Mouse (Mus musculus) T-helper 17 cell (primary cell): ENCODE measurements around the gene Cox19.

Experiments used
- in situ Hi-C, 2 experiments: fragments of 300-600 bp; cut with MboI, MseI; formaldehyde crosslinking; loops; 1 replicate in 1 of 2; 2 replicates in 1 of 2; pipeline ENCODE4 v1.15.1; 2025; ENCODE audit warnings: high pct_unique_total_duplicates in 2 of 2

Cox19 gene

DNA sequence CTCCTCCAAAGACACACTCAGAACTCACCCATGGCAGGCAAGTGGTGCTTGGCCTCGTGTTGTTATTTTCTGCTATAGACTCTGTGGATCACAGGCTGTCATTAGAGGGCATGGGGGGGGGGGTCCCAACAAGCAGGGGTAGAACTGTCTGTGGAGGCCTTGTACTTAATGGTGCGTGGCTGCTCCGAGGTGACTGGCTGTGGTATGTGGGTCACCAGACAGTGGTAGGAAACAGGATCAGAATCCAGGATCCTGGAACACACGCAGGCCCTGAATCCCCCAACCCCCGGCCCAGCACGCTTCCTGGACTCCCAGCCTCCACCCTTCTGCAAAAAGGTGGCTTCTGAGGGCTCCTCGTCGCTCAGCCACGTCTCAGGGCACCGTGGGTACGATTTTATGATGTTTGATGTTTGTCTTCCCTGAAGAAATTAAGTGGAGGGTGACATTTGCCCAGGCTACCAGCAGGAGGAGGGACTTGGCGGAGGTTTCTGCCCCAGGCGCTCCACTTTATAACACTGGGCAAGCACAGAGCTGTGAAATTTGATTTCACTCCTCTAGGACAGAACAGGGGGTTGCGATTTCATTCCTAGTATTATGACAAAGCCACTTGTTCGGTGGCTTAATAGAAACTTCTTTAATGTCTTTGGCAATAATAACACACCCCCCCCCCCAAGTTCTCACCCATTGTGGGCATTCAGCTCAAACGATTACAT, 17.8 kb downstream of the Cox19 start:
- in situ Hi-C loops = loop anchor here in 1 of 2 experiments (5.0 kb wide), 1 partner anchor 51 kb away; no protein-coding TSS in a partner anchor

DNA sequence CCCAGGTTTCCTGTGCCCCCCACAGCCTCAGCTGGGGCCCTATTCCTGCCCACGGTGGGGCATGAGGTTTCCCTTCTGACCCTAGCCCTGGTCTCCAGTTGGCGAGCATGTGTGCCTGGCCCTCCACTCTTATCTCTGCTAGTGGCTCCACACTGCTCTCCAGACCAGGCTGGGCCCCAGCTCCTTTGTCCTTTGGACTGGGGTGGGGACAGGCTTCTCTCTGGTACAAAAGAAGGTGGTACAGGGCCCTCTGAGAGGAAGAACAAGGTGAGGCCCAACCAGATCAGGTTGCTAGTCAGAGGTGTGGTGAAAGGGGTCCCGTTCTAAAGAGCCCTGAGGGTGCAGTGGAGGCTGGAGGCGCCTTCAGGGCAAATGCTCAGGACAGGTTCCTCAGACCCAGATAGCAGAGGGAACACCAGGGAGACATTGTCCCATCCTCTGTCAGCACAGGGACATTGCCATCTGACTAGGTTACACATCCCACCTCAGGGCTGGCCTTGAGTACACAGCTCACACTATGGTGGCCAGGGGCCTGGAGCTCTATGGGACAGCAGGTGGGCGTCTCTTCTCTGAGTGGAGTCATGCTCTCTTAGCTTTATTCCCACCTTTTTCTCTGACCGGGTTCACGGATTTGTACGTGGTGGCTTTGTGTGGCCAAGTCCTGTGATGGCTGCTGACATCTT, 18.5 kb downstream of the Cox19 start:
- in situ Hi-C loops = loop anchor here in 1 of 2 experiments (5.0 kb wide), 1 partner anchor 50 kb away; no protein-coding TSS in a partner anchor

DNA sequence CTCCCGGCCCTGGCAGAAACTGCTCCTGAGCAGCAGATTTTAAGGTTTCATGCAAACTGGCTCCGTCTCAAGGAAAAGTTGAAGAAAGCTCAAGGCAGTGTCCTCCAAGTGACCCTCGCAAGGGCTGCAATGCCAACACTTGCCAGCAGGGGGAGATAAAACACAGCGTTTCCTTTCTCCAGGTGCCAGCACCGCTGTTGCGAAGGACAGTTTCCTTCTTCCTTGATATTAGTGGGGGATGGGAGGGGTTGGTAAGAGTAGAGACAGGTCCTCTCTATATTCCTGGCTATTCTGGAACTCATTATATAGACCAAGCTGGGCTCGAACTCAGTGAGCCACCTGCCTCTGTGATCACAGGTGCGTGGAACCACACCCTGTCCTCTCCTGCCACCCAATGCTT, 19.5 kb downstream of the Cox19 start:
- in situ Hi-C loops = loop anchor here in 1 of 2 experiments (5.0 kb wide), 1 partner anchor 49 kb away; no protein-coding TSS in a partner anchor

DNA sequence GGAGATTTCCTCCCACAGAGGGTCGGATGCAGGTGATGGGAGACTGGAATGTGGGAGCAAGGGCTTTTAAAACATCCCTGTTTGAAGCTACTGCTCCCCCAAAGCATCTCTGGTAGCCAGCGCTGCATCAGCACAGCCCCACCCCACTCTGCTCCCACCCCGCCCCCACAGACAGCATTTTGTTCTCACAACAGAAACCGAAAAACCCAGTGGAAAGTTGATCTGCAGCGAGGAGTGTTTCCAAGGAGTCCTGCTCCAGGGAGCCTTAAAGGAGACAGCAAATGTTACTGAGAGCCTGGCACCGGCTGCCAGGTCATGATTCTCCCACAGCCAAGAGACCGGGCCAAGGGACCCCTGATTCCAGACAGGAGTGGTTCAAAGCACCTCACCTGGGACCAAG, 20.5 kb downstream of the Cox19 start:
- in situ Hi-C loops = loop anchor here in 1 of 2 experiments (5.0 kb wide), 1 partner anchor 48 kb away; no protein-coding TSS in a partner anchor

DNA sequence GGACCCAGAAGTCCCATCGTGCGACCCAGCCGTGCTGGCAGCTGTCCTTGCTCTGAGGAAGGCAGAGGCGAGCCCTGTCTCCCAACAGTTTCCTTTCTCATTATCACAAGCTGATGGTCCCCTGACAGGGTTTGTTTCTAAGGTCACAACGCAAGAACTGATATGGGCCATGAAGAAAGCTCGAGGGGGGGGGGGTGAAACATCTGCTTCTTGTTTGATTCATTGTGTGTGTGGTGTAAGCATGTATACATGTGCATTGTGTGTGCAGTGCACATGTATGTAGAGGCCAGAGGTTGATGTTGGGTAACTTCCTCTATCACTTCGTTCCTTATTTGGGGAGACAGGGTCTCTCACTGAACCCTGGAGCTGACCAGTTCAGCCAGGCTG, 23.6 kb downstream of the Cox19 start:
- in situ Hi-C loops = loop anchor here in 1 of 2 experiments (5.0 kb wide), 1 partner anchor 45 kb away; no protein-coding TSS in a partner anchor

DNA sequence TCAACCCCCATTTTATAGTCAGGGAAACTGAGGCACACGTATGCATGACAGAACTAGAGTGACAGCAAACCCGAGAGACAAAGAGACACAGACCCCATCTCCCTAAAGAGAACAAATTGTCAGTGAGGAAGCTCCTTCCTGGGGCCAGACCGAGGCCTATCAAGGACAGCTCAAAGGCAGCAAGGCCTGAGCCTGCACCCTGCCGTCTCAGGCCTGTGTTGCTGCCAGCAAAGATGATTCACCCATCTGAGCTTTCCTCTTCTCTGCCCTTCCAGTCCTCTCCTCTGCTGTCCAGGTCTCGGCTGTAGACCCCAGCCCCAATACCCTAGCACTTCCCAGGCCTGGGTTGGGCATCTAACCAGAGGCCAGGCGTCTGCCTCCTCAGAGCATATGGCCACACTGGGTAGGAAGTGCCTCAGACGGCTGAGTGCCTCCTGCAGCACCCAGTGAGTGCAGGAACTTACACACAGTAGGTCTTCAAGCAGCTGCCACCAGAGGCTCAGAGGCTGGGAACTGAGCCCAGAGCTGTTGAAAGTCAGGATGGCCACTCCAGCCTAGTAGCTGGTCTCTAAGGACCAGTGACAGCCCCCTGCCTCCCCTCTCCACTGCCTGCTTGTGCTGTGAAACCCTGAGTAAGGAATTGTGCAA, 24.1 kb downstream of the Cox19 start:
- in situ Hi-C loops = loop anchor here in 1 of 2 experiments (5.0 kb wide), 1 partner anchor 45 kb away; no protein-coding TSS in a partner anchor

DNA sequence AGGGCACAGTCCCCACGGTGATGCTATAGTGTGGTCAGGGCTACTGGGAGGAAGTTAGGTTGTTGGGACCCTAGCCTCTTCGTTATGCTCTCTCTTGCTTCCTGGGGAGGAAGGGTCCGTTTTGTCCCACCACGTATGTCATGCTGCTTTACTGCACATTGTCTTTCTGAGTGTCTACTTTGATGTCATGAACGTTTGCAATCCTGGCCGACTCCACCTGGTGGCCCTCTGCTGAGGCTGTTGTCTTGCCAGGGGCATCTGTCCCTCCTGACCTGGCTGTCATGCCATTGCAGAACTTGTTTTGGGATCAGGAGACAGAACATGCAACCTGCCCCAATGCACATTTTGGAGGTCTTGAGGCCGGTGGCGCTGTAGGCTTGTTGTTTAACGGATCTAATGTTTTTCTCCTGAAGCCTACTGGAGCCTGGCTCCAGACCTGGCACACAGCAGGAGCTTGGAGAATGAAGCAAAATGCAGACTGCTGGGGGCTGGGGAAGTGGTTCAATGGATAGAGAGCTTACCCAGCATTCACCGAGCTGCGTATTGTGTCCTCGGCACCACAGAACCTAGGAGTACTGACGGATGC, 25.0 kb downstream of the Cox19 start:
- in situ Hi-C loops = loop anchor here in 1 of 2 experiments (5.0 kb wide), 1 partner anchor 44 kb away; no protein-coding TSS in a partner anchor

DNA sequence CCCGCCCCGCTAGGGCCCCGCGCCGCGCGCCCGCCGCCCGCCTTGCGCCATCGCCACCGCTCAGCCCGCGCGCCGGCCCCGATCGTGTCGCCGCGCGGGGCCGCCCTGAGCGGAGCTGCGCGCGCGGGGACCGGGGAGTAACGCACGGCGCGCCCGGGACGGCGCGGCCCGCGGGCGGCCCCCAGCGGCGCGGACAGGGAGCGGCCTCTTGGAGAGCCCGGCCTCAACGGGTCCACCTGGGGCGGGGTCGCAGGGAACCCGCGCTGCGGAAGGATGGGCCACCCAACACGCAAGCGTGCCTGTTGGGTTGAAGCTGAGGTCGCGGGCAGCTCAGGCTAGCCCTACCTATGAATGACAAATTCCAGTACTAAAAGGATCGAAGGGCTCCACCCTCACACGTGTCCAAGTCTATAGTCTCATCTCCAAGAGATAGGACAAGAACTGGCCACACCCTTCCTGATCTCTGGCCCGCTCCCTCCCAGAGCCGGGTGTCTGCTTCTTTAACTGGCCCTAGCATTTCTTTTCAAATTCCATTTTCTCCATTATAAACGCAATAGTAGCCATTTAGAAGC, 25.7 kb downstream of the Cox19 start, which contains the start of gene Adap1:
Gene Adap1, minus strand, starts transcription at position 228 of the 572 bp plus-strand sequence.
- in situ Hi-C loops = loop anchor here in 1 of 2 experiments (5.0 kb wide), 1 partner anchor 43 kb away; no protein-coding TSS in a partner anchor

DNA sequence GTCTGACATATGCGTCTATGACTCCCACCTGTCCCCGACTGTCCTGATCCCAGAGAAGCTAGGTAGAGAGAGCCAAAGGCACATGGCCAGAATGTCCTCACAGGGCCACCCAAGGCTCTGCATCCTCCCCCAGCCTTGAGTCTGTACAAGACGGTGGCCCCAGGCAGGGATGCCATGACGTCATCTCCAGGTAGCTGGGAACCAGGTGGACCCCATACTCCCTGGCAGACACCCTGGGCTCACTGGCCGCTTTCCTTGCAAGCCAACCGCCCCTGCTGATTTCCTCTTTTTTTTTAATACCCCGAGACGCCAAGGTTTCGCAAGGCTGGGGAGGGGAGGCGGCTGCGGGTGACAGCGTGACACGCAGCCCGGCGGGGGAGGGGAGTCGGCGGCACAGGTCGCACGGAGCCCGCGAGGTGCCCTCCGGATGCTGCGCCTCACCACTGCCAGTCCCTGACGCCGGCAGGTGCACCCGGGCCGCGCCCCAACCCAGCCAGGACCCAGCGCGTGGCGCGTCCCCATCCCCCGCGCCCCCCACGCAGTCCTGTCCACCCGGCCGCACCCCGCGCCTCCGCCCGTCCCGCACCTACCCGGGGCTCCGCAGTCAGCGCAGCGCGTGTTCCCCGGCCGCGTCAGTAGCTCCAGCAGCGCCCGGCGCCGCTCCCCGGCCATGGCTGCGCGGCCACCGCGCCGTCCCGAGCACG, 26.4 kb downstream of the Cox19 start:
- in situ Hi-C loops = loop anchor here in 1 of 2 experiments (5.0 kb wide), 1 partner anchor 43 kb away; no protein-coding TSS in a partner anchor

DNA sequence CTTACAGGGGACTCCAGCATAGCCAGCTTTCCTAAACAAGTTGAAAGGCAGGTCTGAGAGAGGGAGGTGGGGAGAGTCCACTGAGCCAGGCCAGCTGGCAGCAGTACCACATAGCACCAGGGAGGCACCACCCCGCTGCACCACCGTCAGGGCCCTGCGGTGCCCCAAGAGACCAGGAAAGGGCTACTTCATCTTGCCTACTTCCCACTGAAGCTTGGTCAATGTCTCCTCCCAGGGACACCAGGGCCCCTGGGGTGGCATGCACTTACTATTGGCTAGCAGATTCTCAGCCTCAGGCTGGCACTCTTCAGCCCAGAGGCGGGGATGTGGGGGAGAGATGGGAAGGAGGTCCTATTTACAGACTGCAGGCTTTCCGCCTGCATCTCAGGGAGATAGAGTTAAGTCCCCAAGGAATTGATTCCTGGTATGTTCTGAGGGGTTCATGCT, 27.1 kb downstream of the Cox19 start:
- in situ Hi-C loops = no loop called here

DNA sequence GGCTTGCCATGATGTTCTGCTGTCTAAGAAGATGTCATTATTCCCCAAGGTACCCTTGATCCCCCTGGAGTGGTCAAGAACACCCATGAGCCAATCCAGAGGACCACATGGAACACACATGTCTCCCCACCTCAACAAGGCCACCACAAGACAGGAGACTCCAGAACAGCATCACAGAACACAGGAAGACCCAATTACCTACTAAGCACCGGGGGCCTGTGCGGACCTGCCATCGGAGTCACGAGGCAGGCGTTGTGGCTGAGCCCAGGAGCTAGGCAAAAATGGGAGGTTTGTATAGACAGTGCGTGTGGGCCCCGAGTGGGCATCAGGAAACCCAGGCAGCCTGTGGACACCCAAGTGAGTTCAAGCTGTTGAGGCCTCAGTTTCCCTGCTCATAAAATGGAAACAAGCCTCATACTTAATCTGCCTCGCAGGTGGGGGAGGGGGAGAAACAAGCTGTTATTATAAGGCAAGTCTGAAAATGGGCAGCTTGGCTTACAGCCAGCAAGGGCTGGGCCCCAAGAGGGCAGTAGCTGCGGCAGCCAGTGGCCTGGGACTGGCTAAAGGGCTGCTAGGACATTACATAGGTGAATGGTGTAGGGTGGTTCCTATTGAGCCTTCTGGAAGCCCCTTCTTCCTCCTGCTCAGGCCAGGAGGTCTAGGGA, 27.8 kb downstream of the Cox19 start:
- in situ Hi-C loops = no loop called here

DNA sequence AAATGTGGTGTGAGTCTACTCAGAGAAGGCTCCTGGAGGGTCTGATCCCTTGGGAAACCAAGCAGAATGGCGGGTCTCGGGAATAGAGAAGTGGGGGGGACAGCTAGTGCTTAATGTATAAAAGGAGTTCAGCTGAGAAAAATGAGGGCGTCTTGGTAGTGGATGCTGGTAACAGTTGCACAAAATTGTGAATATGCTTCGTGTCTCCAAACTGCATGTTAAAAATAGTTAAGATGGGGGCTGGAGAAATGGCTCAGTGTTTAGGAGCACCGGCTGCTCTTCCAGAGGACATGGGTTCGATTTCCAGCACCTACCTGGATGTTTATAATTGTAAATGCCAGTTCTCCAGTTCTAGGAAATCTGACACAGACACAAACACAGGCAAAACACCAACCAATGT, 29.9 kb downstream of the Cox19 start:
- in situ Hi-C loops = no loop called here

DNA sequence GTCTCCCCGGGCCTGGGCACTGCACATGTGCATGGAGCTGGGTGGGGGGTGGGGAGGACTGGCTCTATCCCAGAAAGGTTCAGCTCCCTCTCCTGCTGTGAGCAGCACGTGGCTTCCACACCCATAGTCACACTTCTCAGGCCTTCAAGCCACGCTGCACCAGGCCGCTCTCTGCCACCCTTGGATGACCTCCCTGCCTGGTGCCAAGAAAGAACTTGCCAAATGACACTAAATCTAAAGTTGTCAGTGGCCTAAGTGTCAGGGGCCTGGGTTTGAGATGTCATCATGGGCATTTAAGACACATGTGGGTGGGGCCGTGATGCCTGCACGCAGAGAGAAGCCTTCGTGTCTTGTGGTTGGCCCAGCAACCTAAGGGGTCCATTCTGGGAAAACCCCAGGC, 30.8 kb downstream of the Cox19 start:
- in situ Hi-C loops = no loop called here

DNA sequence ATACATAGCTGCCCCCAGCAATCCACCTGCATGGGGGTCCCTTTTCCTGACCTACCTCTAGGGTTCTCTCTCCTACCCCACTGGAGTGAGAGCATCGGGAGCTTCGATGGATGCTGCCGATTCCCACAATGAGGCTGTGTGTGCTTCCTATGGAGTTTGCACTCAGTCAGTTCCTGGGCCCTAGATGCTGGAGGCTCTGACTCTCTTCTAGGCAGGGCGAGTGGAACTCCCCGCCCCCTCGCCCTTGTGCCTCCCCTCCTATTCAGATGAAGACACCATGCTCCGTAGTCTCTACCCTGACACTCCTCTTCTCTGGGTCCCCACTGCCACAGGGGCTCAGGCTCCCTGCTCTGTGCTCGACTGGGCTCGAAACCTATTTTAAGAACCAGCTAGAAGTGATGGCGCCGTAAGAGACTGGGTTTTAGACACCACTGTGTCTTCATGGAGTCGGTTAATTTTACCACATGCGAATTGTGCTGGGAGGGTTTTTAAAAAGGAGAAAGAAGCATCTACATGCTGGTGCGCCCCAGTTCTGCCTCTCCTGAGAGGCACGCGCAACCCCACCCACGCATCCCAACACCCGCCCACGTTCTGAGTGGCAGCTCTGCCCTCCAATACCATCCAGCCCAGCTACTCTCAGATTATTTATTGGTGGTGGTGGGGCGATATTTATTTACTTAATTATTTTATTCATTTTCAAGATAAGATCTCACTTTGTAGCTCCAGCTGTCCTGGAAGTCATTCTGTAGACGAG, 33.3 kb downstream of the Cox19 start:
- in situ Hi-C loops = no loop called here

DNA sequence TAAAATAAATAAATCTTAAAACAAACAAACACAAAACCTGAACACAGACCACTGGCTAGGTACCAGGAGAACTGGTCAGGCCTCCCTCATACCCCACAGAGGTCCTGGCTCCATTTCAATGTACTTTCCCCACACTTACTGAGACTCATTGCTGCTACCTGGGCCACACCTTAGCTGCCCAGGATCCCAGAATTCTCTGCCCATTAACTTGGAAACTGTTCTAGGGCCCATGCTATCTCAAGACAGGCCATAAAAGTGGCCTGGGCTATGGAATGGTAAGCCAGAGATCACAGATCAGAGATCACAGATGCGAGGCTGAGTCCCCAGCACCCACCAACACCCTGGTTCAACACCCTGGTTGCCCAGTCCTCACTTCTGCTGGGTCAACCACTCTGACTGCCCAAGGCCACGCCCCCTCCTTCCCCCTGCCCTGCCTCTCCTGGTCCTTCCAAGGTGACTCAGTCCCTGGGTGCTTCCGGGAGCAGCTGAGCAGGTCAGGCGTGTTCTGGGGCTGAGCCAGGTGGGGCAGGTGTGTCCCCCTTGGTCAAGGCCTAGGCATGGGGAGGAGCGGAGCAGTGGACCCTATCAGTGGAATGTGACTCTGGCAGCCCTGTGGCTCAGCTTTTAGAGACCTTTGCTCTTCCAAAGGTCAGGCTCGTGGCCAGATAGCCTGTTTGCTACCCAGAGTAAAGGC, 34.1 kb downstream of the Cox19 start:
- in situ Hi-C loops = no loop called here

DNA sequence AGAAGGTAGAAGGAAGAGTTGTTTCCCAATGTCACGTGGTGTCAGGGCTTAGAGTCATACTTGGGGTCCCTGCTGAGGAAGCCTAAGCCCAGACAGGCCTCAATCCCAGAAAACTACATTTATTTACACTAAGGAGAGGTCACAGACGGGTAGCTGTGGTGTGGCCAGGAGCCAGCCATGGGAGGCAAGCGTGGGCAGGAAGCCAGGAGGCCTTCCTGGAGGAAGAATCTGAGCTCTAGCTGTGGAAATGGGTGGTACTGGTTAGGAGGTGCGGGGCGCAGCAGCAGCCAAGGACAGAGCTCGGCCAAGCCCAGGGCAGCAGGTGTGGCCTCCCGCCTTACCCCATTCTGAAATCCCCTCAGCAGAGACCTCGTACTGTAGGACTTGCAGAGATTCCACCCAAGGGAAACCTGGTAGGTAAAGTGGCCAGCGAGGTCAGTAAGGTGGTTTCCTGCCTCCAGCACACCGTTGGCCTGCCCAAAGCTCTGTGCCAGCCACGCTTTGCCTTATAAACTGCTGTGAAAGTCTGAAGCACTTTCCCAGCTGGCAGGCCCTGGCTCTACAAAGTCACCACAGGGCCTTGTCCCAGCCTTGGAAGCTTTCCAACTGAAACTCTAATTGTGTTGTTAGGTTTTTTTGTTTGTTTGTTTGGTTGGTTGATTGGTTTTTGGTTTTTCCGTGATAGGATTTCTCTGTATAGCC, 36.1 kb downstream of the Cox19 start:
- in situ Hi-C loops = no loop called here

DNA sequence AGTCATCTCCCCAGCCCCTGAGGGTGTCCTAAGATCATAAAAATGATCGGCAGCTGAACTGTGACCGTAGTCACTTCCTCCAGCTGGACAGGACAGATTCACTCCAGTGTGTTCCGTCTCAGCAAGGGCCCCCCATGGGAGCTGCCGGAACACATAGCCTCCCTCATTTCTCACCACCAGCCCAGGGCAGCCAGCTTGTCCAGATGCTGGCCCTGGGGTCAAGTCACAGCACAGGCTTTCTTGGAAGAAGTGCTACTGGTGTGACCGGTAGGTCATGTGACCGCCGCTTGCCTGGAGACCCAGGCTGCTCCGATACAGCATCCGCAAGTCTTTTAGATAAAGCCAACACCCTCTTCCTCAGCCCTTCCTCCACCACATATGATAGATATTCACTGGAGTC, 37.7 kb downstream of the Cox19 start:
- in situ Hi-C loops = no loop called here

DNA sequence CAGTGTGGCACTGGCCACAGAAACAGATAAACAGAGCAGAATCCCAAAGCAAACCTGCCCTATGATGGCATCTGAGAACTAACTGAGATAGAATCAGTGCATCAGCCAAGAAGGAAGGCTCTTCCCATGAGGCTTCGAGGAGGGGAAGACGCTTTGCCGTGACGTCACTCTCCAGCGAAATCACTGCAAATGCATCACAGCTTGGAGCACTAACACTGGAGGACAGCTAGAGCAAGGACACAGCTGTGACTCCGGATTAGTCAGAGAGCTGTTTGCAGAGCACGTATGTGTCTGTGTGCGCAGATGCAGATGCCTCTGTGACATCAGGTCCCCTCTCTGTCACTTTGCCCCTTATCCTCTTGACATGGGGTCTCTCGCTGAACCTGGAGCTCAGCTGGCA, 39.4 kb downstream of the Cox19 start:
- in situ Hi-C loops = no loop called here
